Mouse (Mus musculus) embryonic facial prominence, embryonic 12.5 days (tissue): ENCODE results near the gene Chst11. TPM values are rescaled to one million over a fixed set of nuclear protein-coding genes. Genes with fewer than 3 reads are reported as not detected.

ENCODE experiments used
- ATAC-seq: fragments of 200-750 bp; cut with Nextera tagmentation; 2 replicates; pipeline ENCODE4 v1.8.0; 2017; ENCODE audit not compliant: insufficient number of reproducible peaks, insufficient read depth, low FRiP score, low TSS enrichment
- H3K27ac ChIP-seq: fragments of 300-500 bp; sonication (generic); 2 replicates; pipeline ENCODE4 v1.5.1; 2016; ENCODE audit warnings: mild to moderate bottlenecking
- H3K27me3 ChIP-seq: fragments of 300-500 bp; sonication (generic); 2 replicates; pipeline ENCODE4 v1.6.1; 2016; ENCODE audit warnings: mild to moderate bottlenecking, moderate library complexity
- H3K36me3 ChIP-seq: fragments of 300-500 bp; sonication (generic); 2 replicates; pipeline ENCODE4 v1.6.1; 2016; ENCODE audit warnings: mild to moderate bottlenecking
- H3K4me1 ChIP-seq: fragments of 300-500 bp; sonication (generic); 2 replicates; pipeline ENCODE4 v1.6.1; 2016
- H3K4me2 ChIP-seq: fragments of 300-500 bp; sonication (generic); replicated peaks from 2 replicates; pipeline ENCODE4 v1.6.1; 2016; ENCODE audit warnings: mild to moderate bottlenecking, moderate library complexity
- H3K4me3 ChIP-seq: fragments of 300-500 bp; sonication (generic); 2 replicates; pipeline ENCODE4 v1.5.1; 2016; ENCODE audit warnings: mild to moderate bottlenecking
- H3K9ac ChIP-seq: fragments of 300-500 bp; sonication (generic); 2 replicates; pipeline ENCODE4 v1.6.1; 2016; ENCODE audit warnings: mild to moderate bottlenecking, moderate library complexity
- H3K9me3 ChIP-seq: fragments of 300-500 bp; sonication (generic); 2 replicates; pipeline ENCODE4 v1.6.1; 2016; ENCODE audit warnings: mild to moderate bottlenecking, moderate library complexity
- WGBS: fragments of 180-500 bp; shearing (Covaris S2); methylation state at CpG from one replicate; pipeline ENCODE4 v1.1.7; 2016; 5-methylcytosine and 5-hydroxymethylcytosine counted together
- polyA plus RNA-seq: library from polyadenylated mRNA; unstranded; fragments of >200 nt; fragmentation: Nextera tagmentation; extraction: Ambion mirVana; gene quantifications from 2 replicates; pipeline ENCODE4 v1.2.1, GENCODE M21; 2016

The Chst11 gene
- polyA plus RNA-seq, 1 experiment from 2014 or later, result 2.4 TPM

DNA sequence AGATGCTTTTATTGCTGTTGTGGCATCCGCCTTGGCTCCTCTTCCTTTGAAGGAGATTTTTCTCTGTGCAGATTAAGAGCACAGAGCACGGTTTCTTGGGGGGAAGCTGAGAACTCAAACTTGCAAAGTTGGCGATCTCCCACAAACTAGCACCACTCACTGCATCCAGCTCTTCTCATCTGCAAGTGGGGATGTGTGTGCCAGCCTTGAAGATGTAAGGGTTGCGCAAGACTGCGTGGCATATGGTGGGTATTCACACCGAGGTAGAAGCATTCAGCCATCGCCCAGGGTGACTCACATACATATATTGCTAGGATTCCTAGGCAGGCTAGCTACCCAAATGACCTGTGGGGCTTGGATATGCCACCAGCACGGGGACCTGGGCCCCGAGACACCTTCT, 52.9 kb downstream of the Chst11 start:
- Histone ChIP-seq H3K27me3 (no peaks in the 10 kb centered on the region), H3K36me3 (no peaks in the 10 kb centered on the region), H3K9me3 (no peaks in the 10 kb centered on the region), H3K4me2 (no peak overlapping the region), H3K9ac (no peak overlapping the region), H3K27ac (no peak overlapping the region), H3K4me3 (no peak overlapping the region), H3K4me1 (peaks cover 19% of the 10 kb centered on the region)
- ATAC-seq, result no peak
- WGBS, result 87% methylated on average over 9 of the region's 9 CpGs

DNA sequence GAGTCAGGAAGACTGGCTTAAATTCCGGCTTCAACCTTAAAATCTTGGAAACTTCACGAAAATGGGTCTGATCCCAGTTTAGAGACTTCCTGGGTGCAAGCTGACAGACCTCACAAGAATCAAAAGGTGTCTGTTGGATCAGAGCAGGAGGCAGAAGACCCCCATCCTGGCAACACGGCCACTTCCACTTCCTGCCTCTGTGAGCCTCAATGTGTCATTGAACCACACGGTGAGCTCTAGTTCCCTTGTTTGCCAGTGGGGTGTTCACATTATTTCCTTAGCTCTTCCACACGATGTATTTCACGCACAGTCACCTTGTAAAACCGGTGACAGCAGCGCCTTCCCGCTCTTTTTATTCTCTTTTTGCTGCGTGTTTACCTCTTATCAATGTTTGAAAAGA, 54.1 kb downstream of the Chst11 start:
- no peak for ATAC-seq
- Histone ChIP-seq H3K9ac (no peak overlapping the region), H3K4me2 (no peak overlapping the region), H3K36me3 (no peaks in the 10 kb centered on the region), H3K27ac (no peak overlapping the region), H3K9me3 (no peaks in the 10 kb centered on the region), H3K4me3 (no peak overlapping the region), H3K4me1 (peaks cover 25% of the 10 kb centered on the region), H3K27me3 (no peaks in the 10 kb centered on the region)
- 79% methylated on average over 10 of the region's 10 CpGs for WGBS

DNA sequence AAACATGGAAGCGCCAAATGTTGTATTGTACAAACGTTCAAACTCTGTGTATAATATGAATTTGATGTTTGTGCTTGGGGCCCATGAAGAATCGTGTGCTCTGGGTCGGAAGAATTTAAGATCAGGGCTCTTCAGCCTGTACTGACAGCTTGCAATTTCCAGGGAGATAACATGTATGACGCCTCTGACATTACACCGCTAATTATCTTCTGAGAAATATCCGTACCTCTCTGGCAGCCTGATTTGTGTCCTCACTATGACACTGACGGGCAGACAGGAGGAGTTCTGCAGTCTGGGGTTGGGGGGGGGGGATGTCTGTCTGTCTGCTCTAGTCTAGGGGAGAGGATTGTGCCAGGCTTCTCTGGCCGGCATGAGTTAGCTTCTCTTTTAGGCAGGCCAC, 56.6 kb downstream of the Chst11 start:
- Histone ChIP-seq H3K9me3 (no peaks in the 10 kb centered on the region), H3K4me2 (no peak overlapping the region), H3K36me3 (no peaks in the 10 kb centered on the region), H3K27me3 (no peaks in the 10 kb centered on the region), H3K4me3 (no peak overlapping the region), H3K9ac (no peak overlapping the region), H3K27ac (no peak overlapping the region), H3K4me1 (peaks cover 28% of the 10 kb centered on the region)
- ATAC-seq, result no peak
- 67% methylated on average over 9 of the region's 9 CpGs for WGBS

DNA sequence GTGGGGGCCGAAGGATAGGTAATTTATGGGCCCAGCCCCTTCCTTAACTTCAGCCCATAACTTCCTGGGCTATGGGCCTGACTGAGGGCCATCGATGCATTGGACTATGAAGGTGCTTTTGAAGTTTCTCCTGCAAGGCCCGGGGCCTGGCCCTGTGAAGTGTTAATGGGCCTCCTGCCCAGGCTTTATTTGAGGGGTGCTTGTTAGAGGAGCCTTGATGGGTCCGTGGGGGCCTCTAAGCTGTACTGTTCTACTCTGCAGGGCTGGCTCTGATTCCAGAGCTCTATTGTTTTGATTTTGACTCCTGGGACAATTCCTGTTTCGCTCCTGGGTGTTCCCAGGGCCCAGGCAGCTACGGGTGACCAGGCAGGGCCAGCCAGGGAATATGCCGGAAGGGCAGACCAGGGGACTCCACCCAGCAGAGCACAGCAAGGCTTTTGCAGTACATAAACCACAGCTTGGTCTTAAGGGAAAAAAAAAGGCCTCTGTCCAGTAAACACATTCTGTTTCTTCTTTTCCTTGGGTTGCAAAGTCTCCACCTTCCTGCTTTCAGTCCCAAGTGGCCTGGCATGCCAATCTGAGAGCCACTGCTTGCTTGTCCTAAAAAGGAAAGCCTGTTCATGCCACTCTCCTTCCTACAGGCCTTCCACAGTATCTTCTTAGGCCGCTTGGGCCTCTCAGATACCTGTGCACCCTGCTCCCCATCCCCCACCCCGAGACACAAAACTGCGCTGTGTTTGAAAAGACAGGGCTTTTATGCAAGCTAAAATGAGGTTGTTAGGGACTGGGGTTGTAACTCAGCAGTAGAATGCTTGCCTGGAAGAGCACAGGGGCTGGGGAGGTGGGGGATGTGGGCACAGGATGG, 57.5 kb downstream of the Chst11 start:
- no peaks in the 10 kb centered on the region for H3K9me3 ChIP-seq
- no peaks in the 10 kb centered on the region for H3K27me3 ChIP-seq
- H3K27ac ChIP-seq, result no peak overlapping the region; the same call in 1 of the 2 replicates
- no peak overlapping the region for H3K9ac ChIP-seq
- H3K4me3 ChIP-seq, result no peak overlapping the region
- ATAC-seq, result no peak
- peaks cover 24% of the 10 kb centered on the region for H3K4me1 ChIP-seq
- no peak overlapping the region for H3K4me2 ChIP-seq
- 29% methylated on average over 10 of the region's 10 CpGs for WGBS
- H3K36me3 ChIP-seq, result no peaks in the 10 kb centered on the region

DNA sequence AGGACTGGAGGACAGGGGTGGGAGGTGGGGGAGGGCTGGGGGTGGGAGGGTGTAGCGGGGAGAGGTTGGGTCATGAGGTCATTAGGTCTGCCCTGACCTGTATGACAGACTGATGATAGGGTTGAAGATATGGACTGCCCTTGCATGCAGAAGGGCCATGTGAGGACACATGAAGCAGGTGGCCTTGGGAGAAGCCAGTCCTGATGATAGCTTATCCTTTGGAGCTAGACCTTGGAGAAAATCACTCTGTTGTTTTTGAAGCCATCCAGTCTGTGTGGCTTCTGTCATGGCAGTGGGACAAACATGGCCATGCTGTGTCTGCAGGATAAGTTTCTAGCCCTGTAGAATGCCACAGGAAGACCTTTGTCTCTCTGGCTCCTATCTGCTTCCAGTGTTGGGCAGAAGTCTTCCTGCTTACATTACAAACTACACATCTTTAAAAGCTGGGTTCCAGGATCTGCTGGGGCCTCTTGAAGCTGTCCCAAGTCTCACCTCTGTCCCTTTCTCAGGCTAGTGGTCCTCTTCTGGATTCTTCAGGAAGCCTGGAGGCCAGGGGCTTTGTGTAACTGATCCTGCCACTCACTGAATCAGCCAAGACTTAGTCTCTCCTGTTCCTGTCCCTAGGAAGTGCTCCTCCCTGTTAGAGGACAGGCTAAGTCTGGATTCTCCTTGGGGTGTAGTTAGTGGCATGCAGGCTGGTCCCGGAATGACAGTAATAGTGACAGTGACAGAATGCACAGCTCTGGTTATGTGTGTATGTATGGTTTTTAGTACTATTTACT, 58.4 kb downstream of the Chst11 start:
- 44% methylated on average over 2 of the region's 2 CpGs for WGBS
- H3K9ac ChIP-seq, result no peak overlapping the region
- H3K36me3 ChIP-seq, result no peaks in the 10 kb centered on the region
- H3K4me2 ChIP-seq, result no peak overlapping the region
- H3K4me3 ChIP-seq, result no peak overlapping the region
- H3K27me3 ChIP-seq, result no peaks in the 10 kb centered on the region
- ATAC-seq, result no peak
- H3K4me1 ChIP-seq, result peaks cover 23% of the 10 kb centered on the region
- no peak overlapping the region for H3K27ac ChIP-seq
- H3K9me3 ChIP-seq, result no peaks in the 10 kb centered on the region

DNA sequence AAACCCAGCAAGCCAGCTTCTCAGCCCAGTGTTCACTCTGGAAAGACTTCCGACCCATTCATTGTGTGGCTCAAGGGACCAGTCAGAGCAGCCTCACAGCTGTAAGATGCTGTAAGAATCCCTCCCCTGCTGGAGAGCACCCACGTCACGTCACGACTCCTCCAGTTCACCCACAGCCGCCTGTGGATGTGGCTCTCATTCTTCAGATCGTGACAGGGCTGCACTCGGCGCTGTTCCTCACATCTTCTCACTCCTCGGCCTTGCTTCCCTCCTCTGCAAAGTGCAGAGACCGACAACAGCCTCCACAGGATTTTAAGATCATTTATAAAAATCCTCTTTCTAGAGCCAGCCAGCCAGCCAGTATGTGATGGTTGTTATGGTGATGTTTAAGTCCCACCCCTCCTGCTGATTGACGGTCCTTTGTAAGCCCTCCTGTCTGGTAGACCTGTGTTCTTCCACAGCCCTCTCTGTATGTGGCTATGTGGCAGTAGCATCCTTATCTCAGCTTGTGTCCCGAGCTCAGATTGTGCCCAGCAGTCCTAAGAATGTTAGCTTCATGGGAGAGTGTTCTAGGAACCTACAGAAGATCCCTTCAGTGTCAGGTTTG, 64.0 kb downstream of the Chst11 start:
- no peak overlapping the region for H3K27ac ChIP-seq
- ATAC-seq, result no peak
- 75% methylated on average over 12 of the region's 12 CpGs for WGBS

DNA sequence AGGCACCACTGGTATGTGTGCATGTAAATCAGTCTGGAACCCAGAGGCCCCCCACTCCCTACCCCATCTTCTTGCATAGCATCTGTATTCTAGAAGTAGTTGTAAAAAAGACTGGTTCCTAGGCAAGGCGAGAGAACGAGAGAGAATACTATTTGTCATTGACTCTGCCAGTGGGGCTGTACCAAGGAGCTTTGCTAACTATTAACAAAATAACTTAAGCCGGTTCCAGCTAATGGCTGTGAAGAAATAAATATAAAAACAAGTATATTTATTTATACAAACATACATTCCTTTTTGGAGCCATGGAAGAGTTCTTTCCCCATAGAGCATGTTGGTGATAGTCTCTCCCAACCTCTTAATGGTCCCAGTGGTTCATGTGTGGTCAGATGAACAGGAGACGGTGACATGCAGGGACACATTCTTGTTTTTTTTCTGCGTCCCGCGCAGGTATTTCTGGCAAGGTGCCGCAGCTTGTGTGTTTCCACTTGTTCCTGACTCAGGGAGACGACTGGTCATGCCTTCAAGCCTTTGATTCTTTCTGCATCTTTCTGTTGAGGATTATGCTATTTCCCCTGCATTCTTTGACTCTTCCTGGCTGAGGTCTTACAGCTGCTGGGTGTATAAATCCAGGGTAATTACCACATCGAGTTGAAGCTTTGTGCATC, 68.7 kb downstream of the Chst11 start:
- Histone ChIP-seq H3K9ac (no peak overlapping the region), H3K4me1 (no peaks in the 10 kb centered on the region; the same call in 1 of the 2 replicates), H3K9me3 (no peaks in the 10 kb centered on the region), H3K4me2 (no peak overlapping the region), H3K27me3 (no peaks in the 10 kb centered on the region), H3K4me3 (no peak overlapping the region), H3K36me3 (no peaks in the 10 kb centered on the region), H3K27ac (no peak overlapping the region)
- 81% methylated on average over 10 of the region's 10 CpGs for WGBS
- ATAC-seq, result no peak

More for the DNA sequence above, 64.0 kb downstream of the Chst11 start:
- H3K9ac ChIP-seq, result no peak overlapping the region
- no peaks in the 10 kb centered on the region for H3K36me3 ChIP-seq
- H3K4me2 ChIP-seq, result no peak overlapping the region
- H3K27me3 ChIP-seq, result no peaks in the 10 kb centered on the region
- no peak overlapping the region for H3K4me3 ChIP-seq
- peaks cover 3% of the 10 kb centered on the region for H3K4me1 ChIP-seq
- no peaks in the 10 kb centered on the region for H3K9me3 ChIP-seq

DNA sequence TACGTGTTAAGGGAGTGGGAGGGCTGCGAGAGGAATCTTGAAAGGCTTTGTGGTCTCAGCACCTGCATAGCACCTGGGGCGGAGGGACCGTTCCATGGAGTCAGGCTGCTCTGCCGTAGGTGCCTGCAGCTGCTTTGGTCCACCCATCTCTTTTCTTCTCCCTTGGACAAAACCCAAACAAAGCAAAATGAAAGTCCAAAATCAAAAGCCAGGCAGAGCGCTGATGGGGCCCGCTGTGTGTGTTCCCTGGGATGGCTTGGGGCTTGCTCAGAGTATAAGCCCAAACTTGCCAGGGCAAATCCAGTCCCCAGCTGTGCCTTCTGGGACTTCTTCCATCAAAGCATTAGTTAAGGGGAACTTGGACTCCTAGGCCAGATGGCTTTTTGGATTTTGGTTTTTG, 71.0 kb downstream of the Chst11 start:
- H3K4me1 ChIP-seq, result peaks cover 10% of the 10 kb centered on the region; the same call in 1 of the 2 replicates
- H3K9ac ChIP-seq, result no peak overlapping the region
- no peak overlapping the region for H3K4me3 ChIP-seq
- WGBS, result 68% methylated on average over 7 of the region's 7 CpGs
- no peak overlapping the region for H3K4me2 ChIP-seq
- H3K9me3 ChIP-seq, result no peaks in the 10 kb centered on the region
- H3K36me3 ChIP-seq, result 0 out of 2 replicates have a peak, but pooled peaks cover 2% of the 10 kb centered on the region
- H3K27me3 ChIP-seq, result no peaks in the 10 kb centered on the region
- ATAC-seq, result no peak
- H3K27ac ChIP-seq, result peak overlapping the region; percentile 48; the same call in 1 of the 2 replicates

DNA sequence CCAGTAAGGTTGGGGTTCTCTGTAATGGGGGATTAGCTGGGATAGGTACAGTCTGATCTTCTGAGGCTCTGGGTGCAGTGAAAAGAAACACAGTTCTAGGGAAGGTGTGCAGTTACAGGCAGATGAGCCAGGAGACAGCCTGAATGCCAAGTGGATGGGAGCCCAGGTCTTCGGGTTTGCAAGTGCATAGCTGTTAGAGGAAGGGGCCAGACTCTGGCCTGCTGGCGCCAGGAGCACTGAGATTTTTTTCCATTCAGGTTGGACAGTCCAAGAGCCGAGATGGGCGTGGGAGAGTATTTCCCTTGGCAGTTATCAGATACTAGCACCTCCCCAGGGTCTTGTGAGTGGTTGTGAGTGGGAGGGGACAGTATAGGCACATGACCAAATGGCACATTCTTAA, 71.6 kb downstream of the Chst11 start:
- ATAC-seq, result no peak
- H3K4me2 ChIP-seq, result no peak overlapping the region
- 82% methylated on average over 4 of the region's 4 CpGs for WGBS
- H3K9me3 ChIP-seq, result no peaks in the 10 kb centered on the region
- peaks cover 10% of the 10 kb centered on the region; the same call in 1 of the 2 replicates for H3K4me1 ChIP-seq
- no peak overlapping the region for H3K4me3 ChIP-seq
- peak overlapping the region; percentile 30; the same call in 1 of the 2 replicates for H3K27ac ChIP-seq
- H3K9ac ChIP-seq, result no peak overlapping the region
- no peaks in the 10 kb centered on the region for H3K27me3 ChIP-seq
- 0 out of 2 replicates have a peak, but pooled peaks cover 7% of the 10 kb centered on the region for H3K36me3 ChIP-seq

DNA sequence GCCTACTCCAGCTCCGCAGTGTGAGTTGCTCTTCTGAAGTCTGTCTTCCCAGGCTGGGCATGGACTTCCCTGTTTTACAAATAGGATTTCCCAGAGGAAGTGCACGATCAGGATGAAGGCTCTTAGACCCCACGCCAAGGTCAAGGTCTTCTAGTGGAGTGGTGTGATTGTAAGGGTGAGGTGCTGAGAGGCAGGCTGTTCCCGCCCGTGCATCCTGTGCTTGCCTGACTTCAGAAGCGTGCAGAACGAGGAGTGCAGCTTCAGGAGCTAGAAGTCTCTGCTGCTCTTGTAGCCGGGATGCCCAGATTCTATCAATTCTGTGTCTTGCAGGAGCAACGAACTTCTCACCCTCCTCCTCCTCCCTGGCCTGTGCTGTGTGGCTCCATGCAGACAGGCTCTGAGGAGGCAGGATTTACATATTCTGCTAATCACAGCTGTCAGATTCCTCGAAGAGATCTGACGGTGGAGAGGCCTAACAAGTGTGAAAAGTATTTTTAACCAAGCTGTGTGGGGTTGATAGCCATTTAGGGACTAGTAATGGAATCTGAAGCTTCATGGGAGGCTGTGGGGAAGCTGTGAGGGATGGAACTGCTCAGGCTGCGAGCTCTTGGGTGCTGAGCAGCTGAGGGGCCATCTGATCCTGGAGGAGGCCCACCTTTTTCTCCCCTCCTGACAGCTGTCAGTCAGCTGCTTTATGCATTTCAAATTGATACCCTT, 74.9 kb downstream of the Chst11 start:
- H3K4me3 ChIP-seq, result no peak overlapping the region
- H3K9ac ChIP-seq, result no peak overlapping the region
- no peaks in the 10 kb centered on the region for H3K9me3 ChIP-seq
- H3K4me2 ChIP-seq, result no peak overlapping the region
- H3K4me1 ChIP-seq, result peaks cover 10% of the 10 kb centered on the region; the same call in 1 of the 2 replicates
- H3K27me3 ChIP-seq, result no peaks in the 10 kb centered on the region
- H3K36me3 ChIP-seq, result 0 out of 2 replicates have a peak, but pooled peaks cover 7% of the 10 kb centered on the region
- H3K27ac ChIP-seq, result 0 out of 2 replicates have a peak overlapping the region, but pooled peaks have one; percentile 6
- ATAC-seq, result no peak
- WGBS, result 43% methylated on average over 12 of the region's 12 CpGs
